Mouse (Mus musculus) limb, embryonic 14.5 days (tissue): ENCODE results near the gene Hrc. TPM values are rescaled to one million over a fixed set of nuclear protein-coding genes. Genes with fewer than 3 reads are reported as not detected.

Experiments
- ATAC-seq: fragments of 200-750 bp; cut with Nextera tagmentation; 2 replicates; pipeline ENCODE4 v1.8.0; 2017; ENCODE audit warnings: low read depth, moderate number of reproducible peaks, moderate TSS enrichment; ENCODE audit not compliant: low FRiP score
- DNase-seq: peaks from one replicate; pipeline ENCODE4 v3.0.0-alpha.2; 2015; ENCODE audit warnings: low spot score
- H3K27ac ChIP-seq: fragments of 300-500 bp; sonication (generic); replicated peaks from 2 replicates; pipeline ENCODE4 v1.5.1; 2014; ENCODE audit warnings: low read depth, mild to moderate bottlenecking, low read length, moderate library complexity, mixed read lengths
- H3K27me3 ChIP-seq: fragments of 300-500 bp; sonication (generic); 2 replicates; pipeline ENCODE4 v1.6.1; 2014; ENCODE audit warnings: low read length, mixed read lengths; ENCODE audit not compliant: control insufficient read depth, insufficient read depth
- H3K36me3 ChIP-seq: fragments of 300-500 bp; sonication (generic); 2 replicates; pipeline ENCODE4 v1.6.1; 2014; ENCODE audit warnings: mild to moderate bottlenecking, low read length, moderate library complexity, mixed read lengths; ENCODE audit not compliant: control insufficient read depth, insufficient read depth
- H3K4me1 ChIP-seq: fragments of 300-500 bp; sonication (generic); 2 replicates; pipeline ENCODE4 v1.6.1; 2014; ENCODE audit warnings: antibody characterized with exemption, low read length, mixed read lengths; ENCODE audit not compliant: control insufficient read depth, insufficient read depth
- H3K4me2 ChIP-seq: fragments of 300-500 bp; sonication (generic); replicated peaks from 2 replicates; pipeline ENCODE4 v1.6.1; 2014; ENCODE audit warnings: low read depth, mild to moderate bottlenecking, low read length, moderate library complexity; ENCODE audit not compliant: severe bottlenecking
- H3K4me3 ChIP-seq: fragments of 300-500 bp; sonication (generic); replicated peaks from 2 replicates; pipeline ENCODE4 v1.5.1; 2014; ENCODE audit warnings: low read length
- H3K9ac ChIP-seq: fragments of 300-500 bp; sonication (generic); 2 replicates; pipeline ENCODE4 v1.6.1; 2014; ENCODE audit warnings: mild to moderate bottlenecking, low read depth, low read length, moderate library complexity; ENCODE audit not compliant: severe bottlenecking
- H3K9me3 ChIP-seq: fragments of 300-500 bp; sonication (generic); 2 replicates; pipeline ENCODE4 v1.6.1; 2016; ENCODE audit warnings: low read length; ENCODE audit not compliant: control insufficient read depth
- POLR2A ChIP-seq: fragments of 200-500 bp; IDR thresholded peaks from 2 replicates; pipeline ENCODE4 v1.8.0; 2012; ENCODE audit warnings: inconsistent platforms, mild to moderate bottlenecking, moderate library complexity, borderline replicate concordance; ENCODE audit not compliant: insufficient read depth, insufficient read length; ENCODE audit errors: extremely low read depth
- WGBS: fragments of 180-500 bp; shearing (Covaris S2); extraction: QIAGEN DNeasy Blood & Tissue Kit; methylation state at CpG from one replicate; pipeline ENCODE4 v1.1.7; 2014; 5-methylcytosine and 5-hydroxymethylcytosine counted together
- polyA plus RNA-seq, 2 experiments: library from polyadenylated mRNA; depleted of rRNA in 1 of 2; stranded (reverse) in 1 of 2; unstranded in 1 of 2; fragments of >200 nt; fragmentation: Nextera tagmentation in 1 of 2; extraction: Ambion mirVana in 1 of 2; gene quantifications; 2 replicates each; pipeline versions ENCODE4 v1.2.1 to v1.2.3; 2012 to 2014

Hrc gene
- polyA plus RNA-seq, 2 experiments: 5.9 to 17.9 TPM

DNA sequence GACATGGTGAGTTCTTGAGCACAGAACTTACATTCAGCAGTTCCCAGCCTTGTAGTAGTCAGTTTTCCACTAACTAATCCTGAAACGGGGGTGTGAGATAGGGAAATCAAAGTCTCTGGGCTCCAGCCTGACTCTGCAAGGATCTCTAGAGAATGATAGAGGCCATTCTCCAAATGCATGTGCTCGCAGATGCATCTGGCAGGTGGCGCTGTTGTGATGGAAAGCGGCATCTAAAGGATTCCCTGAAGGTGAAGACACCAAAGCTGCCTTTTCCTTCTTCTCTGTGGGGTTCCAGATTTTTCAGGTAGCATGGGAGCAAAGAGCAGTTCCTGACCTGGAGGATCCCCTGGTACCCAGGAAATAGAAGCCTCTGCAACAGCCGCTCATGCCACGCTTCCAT is 34.8 kb upstream of the Hrc start:
- 24% methylated on average over 6 of the region's 6 CpGs for WGBS
- no peak for TF ChIP-seq POLR2A
- H3K4me2 ChIP-seq: no peak overlapping the region
- H3K9ac ChIP-seq: no peak overlapping the region
- ATAC-seq (peak; percentile 28; the same call in 1 of the 2 replicates), DNase-seq (peak; percentile 63)
- no peaks in the 10 kb centered on the region for H3K4me1 ChIP-seq
- no peaks in the 10 kb centered on the region for H3K27me3 ChIP-seq
- peaks cover 22% of the 10 kb centered on the region for H3K36me3 ChIP-seq
- H3K27ac ChIP-seq: no peak overlapping the region
- no peaks in the 10 kb centered on the region for H3K9me3 ChIP-seq
- no peak overlapping the region for H3K4me3 ChIP-seq

DNA sequence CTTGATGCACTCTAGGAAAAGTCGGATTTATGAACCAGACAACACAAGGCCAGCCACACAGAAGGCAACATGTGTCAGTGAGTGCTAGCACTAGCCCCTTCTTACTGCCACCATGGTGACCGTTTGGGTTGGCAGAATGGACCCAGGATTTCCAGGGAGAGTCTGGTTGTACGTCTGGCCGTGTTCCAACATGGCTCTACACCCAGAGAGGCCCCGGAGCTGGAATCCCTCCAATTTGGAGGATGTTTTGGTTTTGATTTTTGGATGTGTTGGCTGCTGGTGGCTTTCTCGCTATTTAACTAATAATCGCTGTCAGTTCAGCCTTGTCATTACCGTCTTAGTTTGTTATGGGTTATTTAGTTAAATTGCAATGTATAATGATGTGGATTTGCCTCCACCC is 32.5 kb upstream of the Hrc start:
- H3K9me3 ChIP-seq: no peaks in the 10 kb centered on the region
- WGBS: 65% methylated on average over 8 of the region's 8 CpGs
- H3K4me2 ChIP-seq: no peak overlapping the region
- no peak overlapping the region for H3K27ac ChIP-seq
- no peaks in the 10 kb centered on the region for H3K27me3 ChIP-seq
- no peak for ATAC-seq
- no peaks in the 10 kb centered on the region for H3K4me1 ChIP-seq
- H3K9ac ChIP-seq: no peak overlapping the region
- no peak overlapping the region for H3K4me3 ChIP-seq
- no peak for TF ChIP-seq POLR2A
- peaks cover 26% of the 10 kb centered on the region for H3K36me3 ChIP-seq
- DNase-seq: no peak

DNA sequence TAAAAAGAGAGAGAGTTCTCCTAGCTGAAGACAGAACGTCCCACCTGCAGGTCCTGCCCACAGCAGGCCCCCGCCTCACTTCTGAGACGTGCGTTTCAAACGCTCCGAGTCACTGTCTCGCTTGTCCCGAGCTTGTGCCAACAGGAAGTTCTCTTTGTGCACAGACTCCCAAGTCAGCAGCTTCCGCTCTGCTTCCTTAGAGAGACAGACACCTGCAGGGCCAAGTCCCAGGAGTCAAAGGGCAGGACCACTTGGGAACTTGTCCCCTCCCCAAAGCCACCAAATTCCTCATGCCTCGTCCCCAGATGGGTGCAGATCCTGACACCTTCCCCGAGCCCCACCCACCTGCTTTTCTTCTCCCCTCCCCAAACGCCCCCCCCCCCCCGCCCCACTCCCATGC is 30.2 kb upstream of the Hrc start:
- DNase-seq (no peak), ATAC-seq (no peak)
- Histone ChIP-seq H3K9me3 (no peaks in the 10 kb centered on the region), H3K27me3 (no peaks in the 10 kb centered on the region), H3K4me1 (no peaks in the 10 kb centered on the region), H3K36me3 (peaks cover 40% of the 10 kb centered on the region), H3K4me3 (no peak overlapping the region), H3K27ac (no peak overlapping the region), H3K9ac (no peak overlapping the region), H3K4me2 (no peak overlapping the region)
- WGBS: 16% methylated on average over 11 of the region's 13 CpGs
- no peak for TF ChIP-seq POLR2A

DNA sequence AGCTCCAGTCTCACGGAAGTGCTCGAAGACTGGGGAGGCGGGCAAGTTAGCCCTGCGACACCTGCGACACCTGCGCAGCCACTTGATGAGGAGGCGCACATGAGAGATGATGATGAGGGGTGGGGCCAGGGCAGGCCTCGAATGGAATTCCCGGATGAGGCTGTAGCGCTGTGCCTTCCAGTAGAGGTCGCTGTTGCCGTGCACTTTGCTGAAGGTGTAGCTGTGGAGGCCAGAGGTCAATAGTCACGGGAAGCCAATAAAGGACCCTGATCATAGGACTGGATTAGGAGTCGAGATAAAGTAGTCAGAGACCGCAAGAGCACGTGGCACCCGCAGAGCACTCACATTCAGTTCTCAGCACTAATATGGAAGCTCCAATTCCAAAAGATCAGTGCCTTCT is 29.8 kb upstream of the Hrc start:
- no peaks in the 10 kb centered on the region for H3K4me1 ChIP-seq
- H3K4me3 ChIP-seq: no peak overlapping the region
- H3K36me3 ChIP-seq: peaks cover 44% of the 10 kb centered on the region
- peak; percentile 21 for DNase-seq
- no peaks in the 10 kb centered on the region for H3K9me3 ChIP-seq
- H3K27ac ChIP-seq: no peak overlapping the region
- no peak for ATAC-seq
- WGBS: 5% methylated on average over 17 of the region's 17 CpGs
- TF ChIP-seq POLR2A: no peak
- no peak overlapping the region for H3K9ac ChIP-seq
- no peaks in the 10 kb centered on the region for H3K27me3 ChIP-seq
- no peak overlapping the region for H3K4me2 ChIP-seq

DNA sequence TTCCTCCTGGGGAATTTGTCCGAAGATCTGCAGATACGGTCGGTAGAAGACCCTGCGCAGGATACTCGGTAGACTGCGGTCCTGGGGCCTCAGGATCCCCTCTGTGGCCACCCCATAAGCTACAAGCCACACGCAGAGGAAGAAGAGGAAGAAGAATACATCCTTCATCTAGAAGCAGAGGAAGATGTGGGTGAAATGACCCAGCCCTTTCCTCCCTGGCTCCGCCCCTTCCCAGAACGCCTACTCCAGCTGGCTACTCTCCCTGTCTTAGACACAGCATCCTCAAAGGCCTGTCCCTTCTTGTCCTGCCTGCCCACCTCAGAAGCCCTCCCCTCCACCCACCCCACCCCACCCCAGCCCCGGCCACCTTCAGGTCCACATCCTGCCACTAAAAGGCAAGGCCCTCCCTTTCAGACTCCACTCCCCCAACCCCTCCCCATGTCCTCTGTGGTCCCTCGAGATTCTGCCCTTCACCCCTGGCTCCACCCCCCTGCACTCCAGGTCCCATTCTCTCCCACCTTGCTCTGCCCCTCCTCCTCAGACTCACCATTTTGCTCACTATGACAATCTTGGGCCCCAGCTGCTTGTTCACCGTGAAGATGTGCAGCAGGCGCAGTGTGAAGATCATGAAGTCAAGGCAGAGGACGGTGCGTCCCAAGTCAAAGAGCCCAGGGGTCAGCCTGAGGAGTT is 26.4 kb upstream of the Hrc start:
- H3K4me2 ChIP-seq: no peak overlapping the region
- no peak overlapping the region for H3K27ac ChIP-seq
- peaks cover 40% of the 10 kb centered on the region for H3K36me3 ChIP-seq
- ATAC-seq (no peak), DNase-seq (no peak)
- H3K27me3 ChIP-seq: no peaks in the 10 kb centered on the region
- H3K4me1 ChIP-seq: peaks cover 12% of the 10 kb centered on the region
- H3K4me3 ChIP-seq: no peak overlapping the region
- H3K9me3 ChIP-seq: no peaks in the 10 kb centered on the region
- H3K9ac ChIP-seq: no peak overlapping the region
- WGBS: 71% methylated on average over 15 of the region's 15 CpGs
- TF ChIP-seq POLR2A: no peak

DNA sequence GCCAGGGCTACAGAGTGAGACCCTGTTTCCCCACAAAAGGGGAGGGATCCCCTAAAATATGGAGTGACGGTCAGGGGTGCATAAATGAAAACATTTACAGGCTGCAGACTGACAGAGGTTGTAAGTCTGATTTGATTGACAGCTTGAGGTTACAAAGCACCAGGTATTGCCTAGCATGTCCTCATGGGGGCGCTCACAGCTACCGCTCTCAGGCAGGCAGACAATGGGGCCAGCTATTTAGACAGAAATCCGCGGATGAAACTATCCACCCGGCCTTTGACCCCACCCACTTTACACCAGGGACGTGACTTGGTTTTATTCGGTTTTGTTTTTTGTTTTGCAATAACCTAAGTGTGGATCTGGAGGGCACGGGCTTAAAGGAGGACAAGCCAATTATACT is 25.6 kb upstream of the Hrc start:
- no peak for TF ChIP-seq POLR2A
- no peak overlapping the region for H3K4me2 ChIP-seq
- H3K9me3 ChIP-seq: no peaks in the 10 kb centered on the region
- 14% methylated on average over 9 of the region's 9 CpGs for WGBS
- H3K36me3 ChIP-seq: peaks cover 36% of the 10 kb centered on the region
- no peak overlapping the region for H3K27ac ChIP-seq
- no peak overlapping the region for H3K4me3 ChIP-seq
- no peaks in the 10 kb centered on the region for H3K27me3 ChIP-seq
- peak; percentile 48 for DNase-seq
- ATAC-seq: no peak
- no peak overlapping the region for H3K9ac ChIP-seq
- H3K4me1 ChIP-seq: peaks cover 15% of the 10 kb centered on the region
